Mouse (Mus musculus) hematopoietic multipotent progenitor cell, adult 10-12 weeks (in vitro differentiated cells): ENCODE data around the gene Gm19684. TPM values are rescaled to one million over a fixed set of nuclear protein-coding genes. Genes with fewer than 3 reads are reported as not detected.

Source experiments
- polyA plus RNA-seq: library from polyadenylated mRNA; stranded (reverse); fragments of >175 nt; gene quantifications from 2 replicates; pipeline ENCODE4 v1.2.3, GENCODE M21; 2012; ENCODE audit warnings: low replicate concordance

Gm19684 gene
- 0.27 and 0.35 TPM in 2 replicates for polyA plus RNA-seq

DNA sequence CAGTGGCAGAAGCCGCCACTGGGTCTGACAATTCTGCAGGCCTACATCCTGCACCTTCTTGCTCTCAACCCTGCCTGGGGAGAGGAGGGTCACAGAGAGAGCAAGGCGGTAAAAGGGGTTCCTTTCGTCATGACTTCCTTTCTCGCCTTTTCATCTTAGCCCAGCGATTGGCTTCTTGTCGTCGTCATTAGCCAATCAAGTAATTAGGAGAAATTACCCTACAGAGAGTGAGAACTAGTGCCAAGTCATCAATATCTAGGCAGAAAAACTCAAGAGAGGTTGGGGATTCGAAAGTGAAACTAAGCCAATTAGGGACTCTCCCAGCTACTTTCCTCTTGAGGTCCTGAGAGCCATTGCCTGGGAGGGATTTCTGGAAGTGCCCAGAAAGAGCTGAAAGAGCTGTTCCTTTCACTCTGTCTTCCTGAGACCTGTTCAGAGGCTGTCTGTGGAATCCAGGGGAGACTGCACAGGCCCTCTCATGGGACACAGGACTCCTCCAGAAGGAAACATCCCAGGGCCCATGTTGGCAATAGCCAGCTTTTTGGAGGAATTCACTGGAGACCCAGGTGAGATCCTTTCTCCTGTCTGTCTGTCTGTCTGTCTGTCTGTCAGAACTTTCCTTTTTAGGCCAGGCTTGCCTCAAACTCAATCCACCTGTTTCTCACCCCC is at the start of gene Gm19684:
TSS of gene Gm19684 (plus strand) at position 327 of the 669 bp plus-strand sequence.

DNA sequence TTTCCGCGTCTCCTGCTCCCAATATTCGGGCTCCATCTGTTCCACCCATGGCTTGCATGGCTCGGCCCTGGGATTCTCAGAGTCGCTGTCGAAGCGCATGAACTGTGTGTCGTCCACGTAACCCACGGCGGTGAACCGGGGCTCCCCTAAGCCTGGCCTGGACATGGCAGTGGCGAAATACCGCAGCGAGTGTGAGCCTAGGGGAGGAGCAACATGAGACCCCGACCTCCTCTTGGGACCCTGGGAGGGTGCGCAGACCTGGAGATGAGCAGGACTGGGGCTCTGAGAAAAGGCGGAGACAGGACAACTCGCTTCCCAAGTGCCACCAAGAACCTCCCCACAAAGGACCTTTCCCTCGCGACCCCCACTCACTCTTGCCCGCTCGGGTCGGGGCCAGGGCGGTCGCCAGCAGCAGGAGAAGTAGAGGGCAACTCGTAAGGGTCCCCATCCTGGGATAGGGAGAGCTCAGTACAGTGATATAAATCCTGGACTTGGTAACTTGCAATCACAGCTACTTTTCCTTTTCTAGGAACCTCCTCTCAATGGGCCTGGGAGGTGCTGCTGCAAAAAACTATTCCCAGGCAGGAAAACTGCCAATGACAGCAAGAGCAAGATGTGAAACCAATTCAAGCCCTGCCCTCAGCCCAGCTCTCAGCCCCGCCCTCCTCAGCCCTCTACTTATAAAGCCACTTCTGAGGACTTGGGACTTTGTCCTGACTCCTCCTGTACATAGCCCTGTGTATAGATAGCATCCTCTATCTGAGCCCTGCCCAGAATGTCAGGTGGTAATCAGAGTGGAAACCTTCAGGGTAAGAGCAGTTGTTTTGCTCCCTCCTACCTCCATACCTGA is 7.7 kb downstream of the Gm19684 start, which contains the start of gene Gm7030:
TSS of gene Gm7030 (minus strand) at position 458 of the 850 bp plus-strand sequence.

DNA sequence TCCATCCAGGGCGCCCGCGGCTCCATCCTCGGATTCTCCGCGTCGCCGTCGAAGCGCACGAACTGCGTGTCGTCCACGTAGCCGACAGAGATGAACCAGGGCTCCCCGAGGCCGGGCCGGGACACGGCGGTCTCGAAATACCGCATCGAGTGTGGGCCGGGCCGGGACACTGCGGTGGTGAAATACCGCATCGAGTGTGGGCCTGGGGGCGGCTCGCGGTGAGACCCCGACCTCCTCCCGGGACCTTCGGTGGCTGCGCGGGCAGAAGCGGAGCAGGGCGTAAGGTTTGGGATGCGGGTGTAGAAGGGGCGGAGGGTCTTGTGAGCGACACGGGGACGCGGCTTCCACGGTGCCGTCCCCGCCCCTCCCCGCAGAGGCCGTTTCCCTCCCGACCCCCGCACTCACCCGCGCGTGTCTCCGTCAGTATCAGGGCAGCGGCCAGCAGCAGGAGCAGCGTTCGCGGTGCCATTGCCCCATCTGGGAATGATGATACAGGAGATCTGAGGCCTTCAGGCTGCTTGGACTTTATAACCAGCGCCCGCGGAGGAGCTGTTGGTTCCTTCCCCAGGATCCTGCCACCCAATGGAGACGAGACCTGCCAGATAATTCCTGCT is 46.7 kb downstream of the Gm19684 start, which contains the start of gene Gm8909:
TSS of gene Gm8909 (minus strand) at position 499 of the 614 bp plus-strand sequence.

Other genes starting within 250 kb of the Gm19684 start
- 46.8 and 73.3 TPM in 2 replicates for gene Dhx16, start 241.9 kb upstream of the Gm19684 start, polyA plus RNA-seq
- gene 2310061I04Rik, start 224.2 kb upstream of the Gm19684 start, polyA plus RNA-seq = 119 and 299 TPM in 2 replicates
- gene Atat1, start 211.6 kb upstream of the Gm19684 start, polyA plus RNA-seq = 39.1 and 85.8 TPM in 2 replicates
- 4.0 and 5.1 TPM in 2 replicates for gene Mrps18b, start 205.3 kb upstream of the Gm19684 start, polyA plus RNA-seq
- gene Ppp1r10, start 205.2 kb upstream of the Gm19684 start, polyA plus RNA-seq = 36.3 and 53.1 TPM in 2 replicates
- gene Abcf1, start 151.9 kb upstream of the Gm19684 start, polyA plus RNA-seq = 54.6 and 83.7 TPM in 2 replicates
- gene Gnl1, start 141.8 kb upstream of the Gm19684 start, polyA plus RNA-seq = 75.2 and 143 TPM in 2 replicates
- gene Prr3, start 141.4 kb upstream of the Gm19684 start, polyA plus RNA-seq = 21.6 and 33.3 TPM in 2 replicates
- gene H2-T24, start 101.1 kb upstream of the Gm19684 start, polyA plus RNA-seq = 12.6 and 22.5 TPM in 2 replicates
- gene H2-T23, start 88.8 kb upstream of the Gm19684 start, polyA plus RNA-seq = 321 and 328 TPM in 2 replicates
- 38.3 and 49.1 TPM in 2 replicates for gene H2-T22, start 78.9 kb upstream of the Gm19684 start, polyA plus RNA-seq
- gene Gm6034, start 78.7 kb upstream of the Gm19684 start, polyA plus RNA-seq = 0.27 and 0.30 TPM in 2 replicates
- 151 and 155 TPM in 2 replicates for gene Gm11127, start 63.3 kb upstream of the Gm19684 start, polyA plus RNA-seq
- 0.76 and 2.1 TPM in 2 replicates for gene Gm7030, start 7.7 kb downstream of the Gm19684 start, polyA plus RNA-seq
- 0.31 and 0.48 TPM in 2 replicates for gene Gm8909, start 46.9 kb downstream of the Gm19684 start, polyA plus RNA-seq
- gene H2-T3, start 68.6 kb downstream of the Gm19684 start, polyA plus RNA-seq = 0.16 and 0.17 TPM in 2 replicates
- 88.4 and 98.5 TPM in 2 replicates for gene Rpp21, start 136.4 kb downstream of the Gm19684 start, polyA plus RNA-seq
- 15.6 and 19.3 TPM in 2 replicates for gene Trim39, start 150.6 kb downstream of the Gm19684 start, polyA plus RNA-seq
- not detected in 2 replicates for gene H2-M10.2, start 164.8 kb downstream of the Gm19684 start, polyA plus RNA-seq
- not detected in 2 replicates for gene H2-M10.1, start 204.5 kb downstream of the Gm19684 start, polyA plus RNA-seq
- gene H2-M10.3, start 246.7 kb downstream of the Gm19684 start, polyA plus RNA-seq = not detected in 2 replicates